Mouse (Mus musculus) embryonic fibroblast, embryonic 13.5 days (primary cell): ENCODE data around the gene Ski.

ENCODE experiments used
- CTCF ChIP-seq: IDR thresholded peaks from 2 replicates; pipeline ENCODE4 v1.5.1; 2011; ENCODE audit warnings: mild to moderate bottlenecking, control low read depth, low read length, moderate library complexity, borderline replicate concordance; ENCODE audit not compliant: insufficient read depth
- POLR2A ChIP-seq: IDR thresholded peaks from 2 replicates; pipeline ENCODE4 v1.6.1; 2011; ENCODE audit warnings: low read depth, mild to moderate bottlenecking, control low read depth, low read length, moderate library complexity

DNA sequence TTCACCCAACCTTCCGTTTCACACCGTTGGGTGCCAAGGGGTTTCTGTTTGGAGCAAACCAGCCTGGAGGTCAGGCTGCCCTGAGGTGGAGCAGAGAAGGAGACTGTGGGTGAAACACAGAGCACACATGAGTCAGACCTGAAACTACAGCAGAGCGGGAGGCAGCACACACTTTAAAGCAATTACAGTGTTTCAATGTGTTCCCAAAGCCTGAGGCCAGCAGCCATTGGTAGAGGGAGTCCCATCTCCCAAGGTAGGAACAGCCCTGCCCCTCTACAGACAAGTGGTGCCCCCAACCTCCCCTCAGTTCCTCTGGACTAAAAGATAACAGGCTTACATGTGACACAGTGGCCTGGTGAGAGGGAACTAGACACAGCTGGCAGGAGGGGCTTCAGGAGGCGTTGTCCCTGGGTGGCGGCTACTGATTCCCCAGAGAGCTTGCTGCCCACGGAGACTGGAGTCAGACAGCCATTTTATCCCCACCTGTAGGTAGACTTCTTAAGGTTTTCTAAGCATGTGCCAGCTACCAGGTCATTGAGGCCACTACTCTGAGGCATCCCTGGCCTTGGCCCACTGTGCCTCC is 104.9 kb downstream of the Ski start:
- no peak for TF ChIP-seq POLR2A
- TF ChIP-seq CTCF = no peak
